12 mouse cellular contexts compared by ENCODE assay signal in genomic region chrX:99853834-99854233, GRCm38 (mm10). TPM values are rescaled to one million over a fixed set of nuclear protein-coding genes. Genes with fewer than 3 reads are reported as not detected.
A peak's percentile ranks its signal among the peaks of the same experiment; 100 is the strongest.
DNase-seq lines count a peak whose midpoint lies in the region; ATAC-seq and TF ChIP-seq lines count a peak whose summit lies in the region.
"Had no signal": no experiment of that assay in that cellular context is flagged by ENCODE, and none has a peak within 500 bp of the region (broad histone marks: within the 10 kb centered on the region; RNA-seq: fewer than 3 reads in every experiment).

No protein-coding gene starts in this region.

- no peak for TF ChIP-seq RAD21 in CH12.LX (IDR thresholded peaks at IDR 0.05; ENCODE audit: low read depth, low read length)

- no peak overlapping the region for H3K4me3 ChIP-seq in heart, adult 2 months
- peak overlapping the region in 1 of 3 experiments; percentile 48 for H3K4me3 ChIP-seq in CH12.LX (replicated peaks in 1 of 3; ENCODE audit: low read depth in 2 of 3, low read length in 2 of 3, poor library complexity in 1 of 3)
- H3K4me3 ChIP-seq in forebrain, embryonic 15.5 days, result 0 out of 2 replicates have a peak overlapping the region, but pooled peaks have one; percentile 29
- H3K4me3 ChIP-seq in liver, embryonic 14.5 days (ENCODE audit: insufficient read depth in 1 of 2, low read depth in 2 of 2, low read length in 2 of 2), result peak overlapping the region in 1 of 2 experiments; percentile 6; a peak in 1 of 4 replicates
- H3K4me3 ChIP-seq: myocyte had no signal

- TF ChIP-seq EP300 in heart, adult 2 months (IDR thresholded peaks at IDR 0.05; ENCODE audit: insufficient read depth, low read depth, low read length), result no peak
- TF ChIP-seq EP300 in CH12.LX (IDR thresholded peaks at IDR 0.05; ENCODE audit: low read length), result no peak
- no peak for TF ChIP-seq EP300 in liver, embryonic 14.5 days (IDR thresholded peaks at IDR 0.05; ENCODE audit: low read depth)

- TF ChIP-seq POLR2A in heart, adult 2 months (IDR thresholded peaks at IDR 0.05; ENCODE audit: insufficient read depth, low read depth, low read length), result no peak
- no peak for TF ChIP-seq POLR2A in CH12.LX (IDR thresholded peaks at IDR 0.05; ENCODE audit: low read depth, low read length)

- no peaks in the 10 kb centered on the region for H3K4me1 ChIP-seq in heart, adult 2 months (ENCODE audit: control insufficient read depth, insufficient read depth, low read length)
- no peaks in the 10 kb centered on the region for H3K4me1 ChIP-seq in CH12.LX (ENCODE audit: control insufficient read depth in 1 of 2, insufficient read depth in 2 of 2)
- no peaks in the 10 kb centered on the region for H3K4me1 ChIP-seq in forebrain, embryonic 15.5 days
- H3K4me1 ChIP-seq in liver, embryonic 14.5 days (replicated peaks; ENCODE audit: control insufficient read depth in 2 of 2, insufficient read depth in 2 of 2, low read length in 1 of 2), result 0 out of 4 replicates have a peak, but pooled peaks cover 0 to 2% of the 10 kb centered on the region in 2 experiments

- no peaks in the 10 kb centered on the region for H3K79me2 ChIP-seq in heart, adult 2 months (replicated peaks; ENCODE audit: control insufficient read depth, insufficient read depth, low read length)
- H3K79me2 ChIP-seq in CH12.LX (replicated peaks; ENCODE audit: control insufficient read depth, extremely low read depth, insufficient read depth, poor library complexity, severe bottlenecking), result no peaks in the 10 kb centered on the region

- no peak for DNase-seq in heart, adult 2 months
- DNase-seq in heart, postnatal 25 days (ENCODE audit: low spot score), result no peak
- no peak for DNase-seq in CH12.LX (ENCODE audit: extremely low read depth)
- no peak for DNase-seq in liver, embryonic 14.5 days (ENCODE audit: low read depth in 3 of 3, low spot score in 3 of 3)
- no peak for DNase-seq in left cerebral cortex, postnatal 14 days (ENCODE audit: low spot score in 2 of 2)
- no peak for DNase-seq in cerebellum, adult 9-11 months
- DNase-seq in MN1 (ENCODE audit: low spot score), result no peak

- H3K9ac ChIP-seq in heart, adult 2 months (ENCODE audit: low read depth, low read length), result no peak overlapping the region
- 0 out of 2 replicates have a peak overlapping the region, but pooled peaks have one; percentile 12 for H3K9ac ChIP-seq in CH12.LX (ENCODE audit: insufficient read depth, low read depth)
- no peak overlapping the region for H3K9ac ChIP-seq in forebrain, embryonic 15.5 days (replicated peaks)
- no peak overlapping the region for H3K9ac ChIP-seq in liver, embryonic 14.5 days (replicated peaks)

- in situ Hi-C loops in CH12.LX (cut with MboI; ENCODE audit: low pct_ligation_motif_present, low pct_unique_long_range_greater_than_20kb, low sequenced_read_pairs), result no loop called here

- 44% methylated on average over 3 of the region's 3 CpGs for WGBS in heart, adult 2 months
- 52% methylated on average over 3 of the region's 3 CpGs for WGBS in forebrain, embryonic 15.5 days
- 47% methylated on average over 2 of the region's 3 CpGs for WGBS in liver, embryonic 14.5 days (ENCODE audit: insufficient replicate concordance)

- intact Hi-C loops in heart, adult 2 months (cut with DNase I), result loop anchor here (1.0 to 2.0 kb wide), 3 partner anchors 122 to 626 kb away; no protein-coding TSS in a partner anchor
- intact Hi-C loops in heart, postnatal 25 days (cut with DNase I), result loop anchor here (2.0 kb wide), 3 partner anchors 125 to 627 kb away; no protein-coding TSS in a partner anchor
- intact Hi-C loops in left cerebral cortex, postnatal 14 days (cut with DNase I), result loop anchor here (2.0 kb wide), 1 partner anchor 123 kb away; no protein-coding TSS in a partner anchor

- peak overlapping the region; percentile 20; the same call in 1 of the 2 replicates for H3K27ac ChIP-seq in heart, adult 2 months
- no peak overlapping the region for H3K27ac ChIP-seq in CH12.LX (ENCODE audit: insufficient read depth, low read depth)
- no peak overlapping the region; the same call in 1 of the 2 replicates for H3K27ac ChIP-seq in forebrain, embryonic 15.5 days (replicated peaks)
- H3K27ac ChIP-seq in liver, embryonic 14.5 days, result no peak overlapping the region
- H3K27ac ChIP-seq: layer of hippocampus, adult 2 months had no signal

- no peaks in the 10 kb centered on the region for H3K9me3 ChIP-seq in CH12.LX (replicated peaks; ENCODE audit: low read length)
- H3K9me3 ChIP-seq in forebrain, embryonic 15.5 days, result no peaks in the 10 kb centered on the region
- H3K9me3 ChIP-seq in liver, embryonic 14.5 days (ENCODE audit: control insufficient read depth, low read length), result no peaks in the 10 kb centered on the region

- 0 out of 2 replicates have a peak overlapping the region, but pooled peaks have one; percentile 12 for H3K4me2 ChIP-seq in CH12.LX (ENCODE audit: insufficient read depth, low read depth, poor library complexity, severe bottlenecking)
- H3K4me2 ChIP-seq in forebrain, embryonic 15.5 days (replicated peaks), result peak overlapping the region; percentile 26
- H3K4me2 ChIP-seq in liver, embryonic 14.5 days (ENCODE audit: low read depth), result peak overlapping the region; percentile 57

- H3K36me3 ChIP-seq in heart, adult 2 months (ENCODE audit: control insufficient read depth, insufficient read depth, low read length), result no peaks in the 10 kb centered on the region
- no peaks in the 10 kb centered on the region for H3K36me3 ChIP-seq in CH12.LX (replicated peaks in 1 of 2; ENCODE audit: control insufficient read depth in 1 of 2, insufficient read depth in 1 of 2, low read length in 1 of 2)
- no peaks in the 10 kb centered on the region for H3K36me3 ChIP-seq in forebrain, embryonic 15.5 days
- H3K36me3 ChIP-seq in liver, embryonic 14.5 days (replicated peaks; ENCODE audit: control insufficient read depth, insufficient read depth, low read depth), result no peaks in the 10 kb centered on the region

- dilution Hi-C loops in CH12.LX (cut with MboI; ENCODE audit: extremely low pct_ligation_motif_present, extremely low pct_unique_long_range_greater_than_20kb, low sequenced_read_pairs), result no loop called here

- no peak for TF ChIP-seq CTCF in heart, adult 2 months (IDR thresholded peaks at IDR 0.05)
- no peak for TF ChIP-seq CTCF in CH12.LX (conservative IDR thresholded peaks at IDR 0.05 in 1 of 2, IDR thresholded peaks at IDR 0.05 in 1 of 2; ENCODE audit: low read depth in 2 of 2, low read length in 2 of 2)
- TF ChIP-seq CTCF in liver, embryonic 14.5 days (IDR thresholded peaks at IDR 0.05; ENCODE audit: low read depth), result no peak

- peak; percentile 57 for ATAC-seq in forebrain, embryonic 15.5 days (replicated peaks)
- ATAC-seq in liver, embryonic 14.5 days (ENCODE audit: insufficient read depth), result peak; percentile 23; the same call in 1 of the 2 replicates

- H3K27me3 ChIP-seq in heart, adult 2 months (ENCODE audit: control insufficient read depth, insufficient read depth, low read length), result no peaks in the 10 kb centered on the region
- H3K27me3 ChIP-seq in CH12.LX (replicated peaks), result no peaks in the 10 kb centered on the region
- peaks cover 4% of the 10 kb centered on the region; the same call in 1 of the 2 replicates for H3K27me3 ChIP-seq in forebrain, embryonic 15.5 days
- H3K27me3 ChIP-seq in liver, embryonic 14.5 days (ENCODE audit: control insufficient read depth, insufficient read depth, low read length), result no peaks in the 10 kb centered on the region; the same call in 1 of the 2 replicates

TF ChIP-seq in CH12.LX, 34 proteins besides CTCF, POLR2A, EP300 and RAD21:
- TF ChIP-seq MAFK (IDR thresholded peaks at IDR 0.05; ENCODE audit: insufficient replicate concordance, low read length) (no peak), GABPA (IDR thresholded peaks at IDR 0.05; ENCODE audit: insufficient replicate concordance, low read depth, low read length) (no peak), BHLHE40 (IDR thresholded peaks at IDR 0.05; ENCODE audit: low read depth, low read length) (no peak), KAT2A (IDR thresholded peaks at IDR 0.05; ENCODE audit: insufficient replicate concordance, low read length) (no peak), MAX (IDR thresholded peaks at IDR 0.05; ENCODE audit: low read length) (no peak), CHD1 (IDR thresholded peaks at IDR 0.05; ENCODE audit: low read depth, low read length) (no peak), HCFC1 (IDR thresholded peaks at IDR 0.05; ENCODE audit: low read depth, low read length) (no peak), IRF4 (IDR thresholded peaks at IDR 0.05; ENCODE audit: low read depth, low read length) (no peak), MYC (IDR thresholded peaks at IDR 0.05; ENCODE audit: low read depth, low read length) (no peak), SIN3A (IDR thresholded peaks at IDR 0.05; ENCODE audit: low read length) (no peak), TBP (conservative IDR thresholded peaks at IDR 0.05; ENCODE audit: low read depth, low read length) (no peak), TCF12 (IDR thresholded peaks at IDR 0.05; ENCODE audit: low read depth, low read length) (no peak), ZMIZ1 (IDR thresholded peaks at IDR 0.05; ENCODE audit: low read depth, low read length) (no peak)
TF ChIP-seq in CH12.LX: peak in this region for 0.

RNA-seq across cellular contexts. Expression of gene Tmem28, which starts 33.0 kb away (rescaled TPM):
- not detected for total RNA-seq in heart, adult 2 months (2021)
- 0.06 TPM in 1 of 2 replicates, not detected in the other for polyA plus RNA-seq in heart, adult 2 months (2012; rRNA removed)
- not detected for total RNA-seq in heart, postnatal 25 days (2021)
- total RNA-seq in CH12.LX (2012; rRNA removed) (not detected in 2 replicates), CH12.LX (2014; rRNA removed) (not detected in 2 replicates)
- polyA plus RNA-seq in CH12.LX (2012; ENCODE audit: insufficient read length, low read depth), result not detected in 2 replicates
- 1.4 and 1.5 TPM in 2 replicates for polyA plus RNA-seq in forebrain, embryonic 15.5 days (2015; fragmentation: Nextera tagmentation; extraction: Ambion mirVana)
- polyA plus RNA-seq in liver, embryonic 14.5 days (2012; rRNA removed), result 0.01 and 0.02 TPM in 2 replicates
- not detected in 2 replicates for polyA plus RNA-seq in liver, embryonic 14.5 days (2014; fragmentation: Nextera tagmentation; extraction: Ambion mirVana)
- total RNA-seq in left cerebral cortex, postnatal 14 days (2021), result 10 to 100 TPM; 16.5 to 18.5 TPM
- polyA plus RNA-seq: C2C12; erythroblast, embryonic 14.5 days; myocyte had no signal

Comparison
In these comparisons a context has a peak if more than half of its experiments do, and no peak if none do; other contexts are left out.
1. RNA of gene Tmem28, which starts 33.0 kb away (total RNA-seq): 16.5 to 18.5 TPM in left cerebral cortex, postnatal 14 days; not detected in heart, postnatal 25 days, not detected in heart, adult 2 months and not detected in CH12.LX; every median in the first group is over 10 times any median in the second.
2. Peak in every context shown above with its lines, with median percentiles within 50 percentile points of each other: H3K4me2 ChIP-seq.